Mouse (Mus musculus): ENCODE data around the gene Agrn. TPM values are rescaled to one million over a fixed set of nuclear protein-coding genes. Genes with fewer than 3 reads are reported as not detected.
A peak's percentile ranks its signal among the peaks of the same experiment; 100 is the strongest.

Gene Agrn
- polyA plus RNA-seq (2012; ENCODE audit: insufficient read depth, insufficient read length, low replicate concordance, missing spikeins) = not detected in 2 replicates

GRCm38 (mm10) chr4:156197131-156197828 lies at the start of gene Agrn:
TSS of gene Agrn (minus strand) at chr4:156197488.
- peak; percentile 14; the same call in 1 of the 2 replicates for TF ChIP-seq POLR2A (IDR thresholded peaks at IDR 0.05; ENCODE audit: insufficient read depth, low read depth, low read length)
- TF ChIP-seq CTCF (IDR thresholded peaks at IDR 0.05; ENCODE audit: insufficient read depth, low read depth, low read length) = no peak
- Histone ChIP-seq H3K27ac (ENCODE audit: insufficient read depth, low read depth, low read length) (no peak within 1 kb of the TSS), H3K4me1 (ENCODE audit: control insufficient read depth, insufficient read depth, low read length) (peaks cover 24% of the 10 kb centered on the region), H3K4me3 (ENCODE audit: insufficient read depth, low read depth, low read length) (peak within 1 kb of the TSS; percentile 94)
- WGBS = 1% methylated on average over 75 of the region's 88 CpGs

GRCm38 (mm10) chr4:156236651-156237447 lies 39.6 kb upstream of the Agrn start:
- Histone ChIP-seq H3K27ac (ENCODE audit: insufficient read depth, low read depth, low read length) (no peak overlapping the region), H3K4me1 (ENCODE audit: control insufficient read depth, insufficient read depth, low read length) (peaks cover 27% of the 10 kb centered on the region), H3K4me3 (ENCODE audit: insufficient read depth, low read depth, low read length) (peak overlapping the region; percentile 89)
- TF ChIP-seq POLR2A (IDR thresholded peaks at IDR 0.05; ENCODE audit: insufficient read depth, low read depth, low read length) (no peak), CTCF (IDR thresholded peaks at IDR 0.05; ENCODE audit: insufficient read depth, low read depth, low read length) (no peak)
- 19% methylated on average over 58 of the region's 60 CpGs for WGBS

GRCm38 (mm10) chr4:156235808-156236533 lies 38.7 kb upstream of the Agrn start, which contains the start of gene Noc2l:
TSS of gene Noc2l (plus strand) at chr4:156236010.
- TF ChIP-seq CTCF (IDR thresholded peaks at IDR 0.05; ENCODE audit: insufficient read depth, low read depth, low read length) (no peak), POLR2A (IDR thresholded peaks at IDR 0.05; ENCODE audit: insufficient read depth, low read depth, low read length) (peak; percentile 73)
- H3K4me1 ChIP-seq (ENCODE audit: control insufficient read depth, insufficient read depth, low read length) = peaks cover 27% of the 10 kb centered on the region
- H3K27ac ChIP-seq (ENCODE audit: insufficient read depth, low read depth, low read length) = peak within 1 kb of the TSS; percentile 56
- WGBS = under 1% methylated on average over 90 of the region's 90 CpGs
- peak within 1 kb of the TSS; percentile 89 for H3K4me3 ChIP-seq (ENCODE audit: insufficient read depth, low read depth, low read length)

- no peak for TF ChIP-seq POLR2A (IDR thresholded peaks at IDR 0.05; ENCODE audit: insufficient read depth, low read depth, low read length)
- TF ChIP-seq CTCF (IDR thresholded peaks at IDR 0.05; ENCODE audit: insufficient read depth, low read depth, low read length) = no peak
- Histone ChIP-seq H3K27ac (ENCODE audit: insufficient read depth, low read depth, low read length) (peak overlapping the region; percentile 56), H3K4me1 (ENCODE audit: control insufficient read depth, insufficient read depth, low read length) (peaks cover 28% of the 10 kb centered on the region), H3K4me3 (ENCODE audit: insufficient read depth, low read depth, low read length) (peak overlapping the region; percentile 89)
- WGBS = under 1% methylated on average over 15 of the region's 15 CpGs
These were observed 38.1 kb upstream of the Agrn start for GRCm38 (mm10) chr4:156235360-156235770.

- WGBS = under 1% methylated on average over 47 of the region's 48 CpGs
- H3K4me3 ChIP-seq (ENCODE audit: insufficient read depth, low read depth, low read length) = peak within 1 kb of the TSS; percentile 89
- peak; percentile 37; the same call in 1 of the 2 replicates for TF ChIP-seq POLR2A (IDR thresholded peaks at IDR 0.05; ENCODE audit: insufficient read depth, low read depth, low read length)
- no peak for TF ChIP-seq CTCF (IDR thresholded peaks at IDR 0.05; ENCODE audit: insufficient read depth, low read depth, low read length)
These were observed 37.5 kb upstream of the Agrn start, which contains the start of gene Plekhn1 for GRCm38 (mm10) chr4:156234701-156235213. TSS of gene Plekhn1 (minus strand) at chr4:156234857.

GRCm38 (mm10) chr4:156234021-156234501 lies 36.8 kb upstream of the Agrn start:
- WGBS = 4% methylated on average over 17 of the region's 17 CpGs
- TF ChIP-seq POLR2A (IDR thresholded peaks at IDR 0.05; ENCODE audit: insufficient read depth, low read depth, low read length) (no peak), CTCF (IDR thresholded peaks at IDR 0.05; ENCODE audit: insufficient read depth, low read depth, low read length) (no peak)
- peaks cover 40% of the 10 kb centered on the region for H3K4me1 ChIP-seq (ENCODE audit: control insufficient read depth, insufficient read depth, low read length)
- no peak overlapping the region for H3K27ac ChIP-seq (ENCODE audit: insufficient read depth, low read depth, low read length)
- H3K4me3 ChIP-seq (ENCODE audit: insufficient read depth, low read depth, low read length) = peak overlapping the region; percentile 74

More at GRCm38 (mm10) chr4:156234701-156235213, 37.5 kb upstream of the Agrn start, which contains the start of gene Plekhn1:
- Histone ChIP-seq H3K4me1 (ENCODE audit: control insufficient read depth, insufficient read depth, low read length) (peaks cover 35% of the 10 kb centered on the region), H3K27ac (ENCODE audit: insufficient read depth, low read depth, low read length) (peak within 1 kb of the TSS; percentile 56)

GRCm38 (mm10) chr4:156228393-156229024 lies 31.2 kb upstream of the Agrn start:
- TF ChIP-seq CTCF (IDR thresholded peaks at IDR 0.05; ENCODE audit: insufficient read depth, low read depth, low read length) (no peak), POLR2A (IDR thresholded peaks at IDR 0.05; ENCODE audit: insufficient read depth, low read depth, low read length) (no peak)
- Histone ChIP-seq H3K4me1 (ENCODE audit: control insufficient read depth, insufficient read depth, low read length) (peaks cover 36% of the 10 kb centered on the region), H3K27ac (ENCODE audit: insufficient read depth, low read depth, low read length) (peak overlapping the region; percentile 12; the same call in 1 of the 2 replicates), H3K4me3 (ENCODE audit: insufficient read depth, low read depth, low read length) (no peak overlapping the region)
- WGBS = 17% methylated on average over 12 of the region's 12 CpGs

Data from olfactory bulb, adult 2 months (tissue).